Mouse (Mus musculus): ENCODE results near the gene Plekha7.

Gene Plekha7

DNA sequence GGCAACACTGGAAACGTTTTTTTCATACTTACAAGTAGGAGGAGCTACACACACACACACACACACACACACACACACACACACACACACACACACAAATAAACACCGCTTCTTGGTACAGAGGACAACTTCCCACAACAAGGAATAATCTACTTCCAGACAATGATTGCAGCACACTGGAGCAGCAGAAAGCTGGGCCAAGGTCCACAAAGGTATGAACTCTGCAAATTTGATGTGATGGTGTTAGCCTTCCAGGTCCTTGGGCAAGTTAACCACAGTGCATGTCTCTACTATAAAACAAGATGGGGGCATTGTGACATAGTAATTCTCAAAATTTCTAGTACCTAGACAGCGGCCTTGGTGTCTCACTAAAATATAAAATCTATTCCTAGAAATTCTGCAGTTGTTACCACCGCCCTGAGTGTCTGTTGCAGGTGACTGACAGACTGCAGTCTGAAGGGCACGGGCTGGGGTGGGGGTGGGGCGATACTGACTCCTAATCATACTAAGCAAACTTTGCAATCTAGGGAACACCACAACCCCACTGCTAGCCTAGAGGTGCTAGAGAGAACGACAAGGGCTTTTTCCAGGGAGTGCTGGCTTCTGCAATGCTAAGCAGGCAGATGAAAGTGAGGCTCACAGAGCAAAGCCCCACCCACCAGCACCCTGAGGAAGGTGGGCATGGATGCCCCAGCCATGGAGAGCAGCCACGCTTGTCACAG, 85.7 kb downstream of the Plekha7 start:
- DNase-seq (ENCODE audit: low read depth, low spot score) = no peak

DNA sequence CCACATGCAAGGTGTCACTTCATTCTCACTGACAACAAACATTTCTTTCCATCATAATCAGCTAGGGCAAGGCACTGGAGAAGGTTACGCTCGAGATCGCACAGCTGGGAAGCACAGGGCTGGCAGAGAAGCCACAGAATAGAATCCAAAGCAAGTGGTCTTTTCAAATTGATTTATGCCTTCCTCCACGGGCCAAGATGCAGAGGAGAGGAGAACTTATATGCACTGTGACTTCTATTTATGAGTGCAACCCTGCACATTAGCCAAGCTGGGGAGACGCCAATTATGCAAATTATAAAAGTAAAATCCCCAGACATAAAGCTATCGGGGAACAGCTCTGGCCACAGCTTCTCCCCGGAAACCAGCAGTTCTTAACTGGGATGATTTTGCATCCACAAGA, 86.3 kb downstream of the Plekha7 start:
- DNase-seq (ENCODE audit: low read depth, low spot score) = no peak

DNA sequence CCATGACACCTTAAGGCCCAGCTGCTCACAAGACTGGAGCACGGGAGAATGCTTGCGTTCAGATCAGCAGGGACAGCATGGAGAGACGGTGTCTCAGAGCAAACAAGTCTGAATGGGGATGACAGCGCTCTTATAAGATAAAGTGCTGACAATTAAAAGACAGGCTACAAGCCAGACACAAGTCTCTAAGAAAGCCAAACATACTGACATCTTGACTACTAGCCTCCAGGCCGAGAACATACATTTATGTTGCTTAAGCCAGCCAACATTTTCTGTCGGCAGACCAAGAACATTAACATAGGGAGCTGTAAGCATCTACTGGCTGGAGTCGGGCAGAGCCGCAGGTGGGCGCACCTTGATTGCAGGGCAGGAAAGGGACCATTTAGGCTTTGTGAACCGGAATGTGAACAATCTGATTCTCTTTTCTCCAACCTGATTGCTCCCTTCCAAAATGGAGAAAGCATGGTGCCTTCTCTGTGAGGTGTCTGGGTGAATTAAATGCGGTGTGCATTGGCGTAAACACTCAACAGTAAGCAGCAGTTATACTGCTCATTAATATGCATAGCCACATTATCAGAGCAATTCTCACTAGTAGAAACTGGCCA, 88.0 kb downstream of the Plekha7 start:
- no peak for DNase-seq (ENCODE audit: low read depth, low spot score)

DNA sequence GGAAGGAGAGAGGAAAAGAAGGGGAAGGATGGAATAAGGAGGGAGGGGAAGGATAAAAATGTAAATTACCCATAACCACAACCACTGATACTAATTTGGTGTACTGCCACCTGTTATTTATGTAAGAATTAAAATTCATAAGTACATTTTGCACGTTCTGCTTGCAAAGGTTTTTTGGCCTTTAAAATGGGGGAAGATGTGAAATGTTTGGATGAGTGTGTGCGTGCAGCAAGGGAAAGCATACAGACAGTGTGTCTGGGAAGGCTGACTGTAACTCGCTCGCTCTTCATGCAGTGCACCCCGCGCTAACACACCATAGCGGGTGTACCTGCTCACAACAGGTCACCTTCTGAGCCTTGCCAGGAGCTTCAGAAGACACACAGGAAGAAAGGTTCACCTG, 90.4 kb downstream of the Plekha7 start:
- peak; percentile 60 for DNase-seq (ENCODE audit: low read depth, low spot score)

DNA sequence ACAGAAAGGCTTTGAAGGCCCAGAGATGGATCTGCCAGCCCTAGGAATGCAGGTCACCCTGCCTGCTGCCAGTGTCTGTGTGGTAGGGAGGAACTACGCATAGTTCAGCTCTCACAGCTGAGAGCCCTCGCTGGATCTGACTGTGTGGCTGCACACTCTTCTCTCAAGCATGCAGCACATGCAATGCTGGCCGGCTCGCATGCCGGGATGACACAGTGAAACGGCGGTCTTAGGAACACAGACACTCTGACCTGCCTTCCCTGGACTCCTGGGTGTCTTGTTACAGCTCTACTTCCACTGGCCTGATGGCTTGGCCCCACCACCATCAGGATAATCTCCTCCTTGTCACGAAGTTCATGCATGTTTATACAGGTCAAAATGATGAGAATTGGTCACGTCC, 96.3 kb downstream of the Plekha7 start:
- no peak for DNase-seq (ENCODE audit: low read depth, low spot score)

DNA sequence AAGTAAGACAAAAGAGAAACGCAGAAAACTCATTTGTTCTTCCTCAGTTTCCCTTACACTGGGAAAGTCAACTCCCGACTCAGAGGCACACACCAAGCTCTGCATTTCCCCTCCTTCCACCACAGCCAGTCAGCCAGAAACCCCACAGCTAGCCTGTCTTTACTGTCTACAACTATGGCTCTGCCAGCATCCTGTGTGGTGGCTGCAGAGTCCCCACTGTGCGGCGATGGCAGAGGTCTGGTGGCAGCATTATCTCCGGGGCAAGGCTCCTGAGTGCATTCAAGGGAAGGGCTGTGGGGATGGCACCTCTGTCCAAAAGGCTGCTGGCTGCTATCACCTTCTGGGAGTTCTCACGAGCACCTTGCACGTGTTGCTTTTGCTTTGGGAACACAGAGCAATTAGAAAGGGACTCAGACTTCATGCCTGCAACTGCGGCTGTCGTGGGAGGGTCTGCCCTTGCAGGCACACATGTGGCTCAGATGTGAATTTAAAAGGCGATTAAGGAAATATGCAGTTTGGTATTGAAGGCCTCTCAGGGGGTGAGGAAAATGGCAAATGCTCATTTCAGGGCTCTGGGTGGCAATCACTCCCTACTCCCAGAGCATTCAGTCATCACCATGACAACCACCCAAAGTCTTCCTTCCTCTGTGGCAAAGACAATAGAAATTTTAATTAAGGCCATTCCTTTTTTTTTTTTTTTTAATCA, 98.1 kb downstream of the Plekha7 start:
- no peak for DNase-seq (ENCODE audit: low read depth, low spot score)

DNA sequence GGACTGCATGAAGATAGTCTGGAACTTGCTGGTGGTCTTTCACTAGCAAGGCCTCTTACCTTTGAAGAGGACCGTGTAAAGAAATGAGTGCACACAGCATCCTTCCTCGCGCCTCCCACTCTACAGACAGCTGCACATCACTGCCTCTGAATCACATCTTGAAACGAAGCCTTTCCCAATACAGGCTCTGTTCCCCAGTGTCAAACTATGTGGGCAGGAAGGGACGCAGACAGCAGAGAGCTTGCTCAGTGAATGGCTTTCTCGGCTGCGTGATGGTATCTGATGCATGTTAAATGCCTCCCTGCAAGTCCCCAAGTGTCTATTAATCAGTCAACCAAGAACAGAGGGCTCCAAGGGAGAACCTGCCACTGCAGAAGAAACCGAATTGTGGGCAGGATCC, 99.3 kb downstream of the Plekha7 start:
- DNase-seq (ENCODE audit: low read depth, low spot score) = no peak

DNA sequence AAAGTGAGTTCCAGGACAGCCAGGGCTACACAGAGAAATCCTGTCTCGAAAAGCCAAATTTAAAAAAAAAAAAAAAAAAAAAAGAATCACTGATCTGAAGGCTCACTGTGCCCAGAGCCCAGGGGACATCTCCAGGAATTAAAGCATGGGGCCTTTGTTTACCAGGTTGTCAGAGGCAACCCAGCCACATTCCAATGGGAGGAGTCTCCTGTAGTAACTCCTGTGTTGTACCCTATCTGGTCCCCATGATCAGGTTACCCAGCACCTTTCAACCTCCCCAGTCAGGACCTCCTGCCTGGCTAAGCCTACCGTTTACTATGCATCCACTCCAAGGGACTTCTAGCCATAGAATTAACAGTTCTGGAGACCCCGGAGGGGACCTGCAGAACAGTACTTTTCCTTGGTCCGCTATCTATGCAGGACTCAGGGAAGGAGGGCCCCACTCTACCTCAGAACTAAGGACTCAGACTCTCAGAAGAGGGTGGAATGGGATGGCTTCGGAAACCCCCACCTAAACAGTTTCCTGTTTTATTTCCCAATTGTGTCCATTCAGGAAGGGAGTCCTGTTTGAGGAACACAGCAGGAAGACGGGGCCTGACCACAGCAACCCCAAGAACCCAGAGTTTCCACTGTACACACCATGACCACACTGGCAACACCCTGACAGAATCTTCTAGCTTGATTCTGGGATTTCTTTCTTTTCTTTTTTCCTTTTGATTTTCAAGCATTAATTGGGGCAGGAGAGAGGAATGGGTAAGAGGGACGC, 101.2 kb downstream of the Plekha7 start:
- DNase-seq (ENCODE audit: low read depth, low spot score) = no peak

DNA sequence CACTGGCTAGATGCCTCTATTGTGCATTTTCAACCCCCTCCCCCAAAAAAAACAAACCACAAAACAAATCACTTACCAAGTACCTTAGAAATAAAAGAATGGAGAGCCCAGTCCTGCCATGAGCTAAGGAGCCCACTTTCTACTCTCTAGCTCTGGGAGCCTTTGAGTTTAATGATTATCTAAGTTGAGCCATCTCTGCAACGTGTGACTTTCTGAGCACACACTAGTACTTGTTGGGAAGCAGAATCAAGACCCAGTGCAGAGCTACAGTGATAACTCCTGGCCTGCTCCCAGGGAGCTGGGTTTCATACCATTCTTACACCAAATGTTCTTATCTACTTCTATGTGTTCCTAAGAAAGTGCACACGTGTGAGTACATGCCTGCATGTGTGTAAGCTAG, 102.7 kb downstream of the Plekha7 start:
- DNase-seq (ENCODE audit: low read depth, low spot score) = no peak

DNA sequence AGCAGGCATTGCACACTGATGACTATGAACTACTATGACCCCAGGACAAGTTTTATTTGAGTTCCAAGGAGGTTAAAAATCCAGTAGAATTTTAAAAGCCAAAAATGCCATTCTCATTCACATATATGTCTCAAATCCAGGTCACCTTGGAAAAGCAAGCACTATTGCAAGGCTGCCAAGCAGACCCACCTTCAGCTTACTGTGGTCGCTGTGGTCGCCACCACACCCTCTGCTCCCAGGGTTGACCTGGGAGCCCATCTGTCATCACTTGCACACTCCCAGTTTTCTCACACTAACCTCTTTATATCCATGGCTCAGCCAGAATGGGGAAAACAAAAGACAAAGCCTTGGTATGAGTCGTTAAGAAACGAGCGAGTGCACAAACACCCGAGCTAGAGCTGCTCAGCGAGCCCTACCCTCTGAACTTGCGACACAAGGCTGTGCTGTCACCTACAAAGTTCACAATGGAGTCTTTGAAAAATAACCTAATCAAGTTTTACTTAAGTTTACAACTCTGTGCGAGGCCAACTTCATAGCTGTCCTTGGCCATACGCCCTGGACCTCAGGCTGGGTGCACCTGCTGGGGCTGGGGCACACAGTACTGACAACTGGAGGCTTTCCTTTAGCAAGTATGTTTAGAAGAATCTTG, 106.0 kb downstream of the Plekha7 start:
- no peak for DNase-seq (ENCODE audit: low read depth, low spot score)

DNA sequence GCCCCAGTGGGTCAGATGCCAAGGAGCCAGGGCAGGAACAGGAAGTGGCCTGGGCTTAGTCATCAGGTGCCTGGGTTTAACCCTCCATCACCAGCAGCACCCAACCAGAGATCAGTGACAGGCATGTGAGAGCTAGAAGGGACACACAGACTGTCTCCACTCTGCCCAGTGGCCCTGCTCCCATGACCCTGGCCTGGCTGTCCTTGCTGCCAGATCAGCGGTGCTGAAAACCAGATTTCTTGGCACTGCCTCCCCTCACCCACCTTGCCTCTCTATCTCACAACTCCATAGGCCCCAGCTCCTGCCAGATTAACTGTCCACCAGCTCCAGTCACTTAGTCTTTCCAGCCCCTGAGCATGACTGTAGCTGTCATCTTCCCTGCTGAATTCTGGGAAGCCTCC, 107.2 kb downstream of the Plekha7 start:
- no peak for DNase-seq (ENCODE audit: low read depth, low spot score)

DNA sequence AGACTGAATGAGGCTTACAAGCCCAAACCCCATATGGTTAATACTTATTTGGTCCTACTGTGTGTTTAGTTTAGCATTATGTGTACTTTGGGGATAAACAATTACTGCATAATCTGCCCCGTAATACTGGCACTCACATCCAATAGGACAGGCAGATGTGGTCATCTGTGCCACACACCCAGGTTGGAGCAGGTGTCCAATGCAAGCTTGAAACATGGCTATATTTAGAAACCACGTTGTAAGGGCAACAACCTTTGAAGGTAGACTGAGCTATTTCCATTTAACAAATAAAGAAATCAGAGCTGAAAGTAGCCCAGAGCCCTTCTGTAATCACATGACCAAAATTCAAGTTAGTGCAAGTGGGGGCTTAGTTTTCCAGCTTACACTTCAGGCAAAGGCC, 107.6 kb downstream of the Plekha7 start:
- no peak for DNase-seq (ENCODE audit: low read depth, low spot score)

DNA sequence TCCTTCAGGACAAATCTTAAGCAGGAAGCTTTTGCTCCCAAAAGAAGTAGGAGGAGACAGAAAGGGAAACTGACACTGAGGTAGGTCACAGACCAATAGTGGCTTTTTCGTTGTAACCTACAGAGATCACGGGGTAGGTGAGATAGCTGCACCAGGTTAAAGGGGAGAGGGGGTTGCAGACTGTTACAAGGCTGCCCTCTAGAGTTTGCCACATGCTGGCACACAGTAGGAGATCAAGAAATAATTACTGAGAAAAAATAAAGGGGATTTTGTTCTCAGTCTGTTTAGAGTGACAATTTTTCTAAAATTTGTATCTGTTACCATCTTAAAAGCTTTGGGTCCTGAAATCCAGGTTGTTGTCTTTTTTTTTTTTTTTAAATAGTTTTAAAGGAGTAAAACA, 109.3 kb downstream of the Plekha7 start:
- DNase-seq (ENCODE audit: low read depth, low spot score) = no peak

DNA sequence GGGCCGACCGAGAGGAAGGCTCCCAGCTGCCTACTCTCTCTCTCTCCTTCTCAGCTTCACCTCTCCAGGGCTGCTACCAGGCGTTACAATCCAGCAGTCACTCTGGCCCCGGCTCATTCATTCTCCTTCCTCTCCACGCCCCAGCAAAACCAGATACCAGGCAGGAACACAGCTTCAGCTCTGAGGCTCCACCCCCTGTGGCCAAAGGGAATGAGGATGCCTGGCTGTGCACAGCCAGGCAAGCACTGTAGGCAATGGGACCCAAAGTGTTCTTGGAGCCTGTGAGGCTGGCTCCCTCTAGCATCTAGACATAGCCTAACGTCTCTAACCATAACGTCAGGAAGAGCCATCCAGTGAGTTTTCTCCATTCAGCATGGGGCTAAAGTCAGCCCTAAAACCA, 109.8 kb downstream of the Plekha7 start:
- no peak for DNase-seq (ENCODE audit: low read depth, low spot score)

DNA sequence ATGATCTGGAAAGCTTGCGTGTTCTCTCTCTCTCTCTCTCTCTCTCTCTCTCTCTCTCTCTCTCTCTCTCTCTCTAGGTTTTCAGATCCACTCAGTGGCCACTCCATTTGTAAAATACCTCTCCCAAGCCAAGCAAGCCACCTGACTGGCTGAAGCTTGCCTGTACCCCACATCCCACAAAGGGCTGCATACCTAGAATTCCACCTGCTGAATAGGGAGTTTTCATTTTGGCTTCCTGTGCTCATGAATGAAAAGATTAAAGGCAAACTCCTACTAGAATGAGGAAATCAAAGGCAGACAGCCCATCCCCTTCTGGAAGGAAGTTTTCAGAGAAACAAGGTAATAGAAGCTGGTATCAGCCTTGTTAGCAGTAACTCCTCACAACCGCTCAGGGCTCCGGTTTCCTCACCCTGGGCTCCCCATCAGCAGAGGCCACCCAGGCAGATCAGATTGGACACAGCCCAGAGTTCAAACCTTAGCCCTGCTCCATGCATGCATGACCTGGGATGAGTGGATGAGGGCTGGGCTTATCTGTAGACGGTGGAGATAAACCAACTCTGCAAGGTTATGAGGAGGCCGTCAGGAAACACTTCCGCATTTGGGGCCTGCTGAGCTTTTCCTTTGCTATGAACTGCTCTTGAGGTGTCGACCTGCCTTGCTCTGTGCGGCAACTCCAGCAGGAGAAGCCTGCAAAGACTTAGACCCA, 111.0 kb downstream of the Plekha7 start:
- DNase-seq (ENCODE audit: low read depth, low spot score) = no peak

DNA sequence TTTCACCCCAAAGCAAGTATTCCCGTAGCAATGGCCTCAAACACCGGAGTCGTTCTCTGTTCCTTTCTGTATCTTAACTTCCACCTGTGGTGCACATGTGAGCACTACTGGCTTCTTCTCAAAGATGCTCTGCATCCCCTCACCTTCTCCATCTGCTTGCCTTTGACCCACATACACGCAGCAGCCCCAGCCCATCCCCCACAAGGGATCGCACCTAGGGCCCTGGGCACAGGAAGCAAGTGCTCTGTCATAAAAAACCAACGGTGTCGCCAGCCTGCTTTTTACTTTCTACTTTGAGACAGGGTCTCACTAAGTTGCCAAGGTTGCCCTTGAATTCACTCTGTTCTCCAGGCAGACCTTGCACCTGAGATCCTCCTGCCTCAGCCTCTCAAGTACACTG, 113.2 kb downstream of the Plekha7 start:
- no peak for DNase-seq (ENCODE audit: low read depth, low spot score)

DNA sequence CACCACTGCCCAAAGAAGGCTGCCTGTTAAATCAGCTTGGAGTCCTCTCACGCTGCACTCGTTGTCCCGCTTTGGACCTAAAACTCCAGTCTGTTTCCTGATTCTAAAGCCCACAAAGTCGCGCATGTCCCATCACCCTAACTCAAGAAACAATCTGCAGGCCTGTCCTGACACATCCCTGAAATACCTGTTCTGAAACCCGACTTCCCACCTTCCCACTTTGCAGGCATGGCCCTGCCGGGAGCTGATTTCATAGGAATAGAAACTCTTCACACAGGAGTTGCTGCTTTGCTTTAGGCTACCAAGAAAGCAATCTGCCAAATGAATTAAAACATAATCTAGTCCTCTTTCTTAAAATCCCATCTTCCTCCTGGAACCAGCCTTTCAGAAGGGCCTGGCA, 115.2 kb downstream of the Plekha7 start:
- DNase-seq (ENCODE audit: low read depth, low spot score) = no peak

DNA sequence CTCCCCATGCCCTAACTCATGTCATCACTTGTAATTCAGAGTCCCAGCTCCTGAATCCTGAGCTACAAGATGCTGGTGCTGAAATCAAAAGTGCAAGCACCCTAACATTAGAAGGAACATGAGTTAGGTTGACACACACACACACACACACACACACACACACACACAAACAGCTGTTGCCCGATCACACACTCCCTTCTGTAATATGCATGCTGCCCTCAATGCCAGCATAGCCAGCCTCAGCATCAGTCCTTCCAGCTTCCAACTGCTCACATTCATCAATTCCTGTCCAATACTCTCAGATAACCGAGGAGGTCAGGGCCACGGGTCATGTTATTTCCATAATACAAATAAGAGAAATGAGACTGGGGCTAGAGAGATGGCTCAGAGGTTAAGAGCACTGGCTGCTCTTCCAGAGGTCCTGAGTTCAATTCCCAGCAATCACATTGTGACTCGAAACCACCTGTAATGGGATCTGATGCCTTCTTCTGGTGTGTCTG, 116.0 kb downstream of the Plekha7 start:
- no peak for DNase-seq (ENCODE audit: low read depth, low spot score)

DNA sequence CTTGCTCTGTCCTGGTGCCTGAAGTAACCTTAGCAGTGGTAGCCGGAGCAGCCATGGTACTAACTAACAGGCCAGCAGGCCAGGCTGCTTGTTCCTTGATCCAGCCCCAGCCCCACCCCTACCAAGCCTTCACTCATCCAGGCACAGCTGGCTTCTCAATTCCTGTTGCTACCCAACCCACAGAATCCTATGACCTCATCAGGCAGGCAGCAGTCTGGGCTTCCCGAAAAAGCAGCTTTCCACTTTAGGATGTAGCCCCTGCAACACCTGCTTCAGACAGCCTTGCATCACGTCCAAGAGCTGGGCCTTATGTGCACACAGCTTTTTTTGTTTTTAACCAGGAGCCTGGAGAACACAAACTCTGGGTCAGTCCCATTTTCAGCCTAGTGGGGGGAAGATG, 117.0 kb downstream of the Plekha7 start:
- DNase-seq (ENCODE audit: low read depth, low spot score) = peak; percentile 83

DNA sequence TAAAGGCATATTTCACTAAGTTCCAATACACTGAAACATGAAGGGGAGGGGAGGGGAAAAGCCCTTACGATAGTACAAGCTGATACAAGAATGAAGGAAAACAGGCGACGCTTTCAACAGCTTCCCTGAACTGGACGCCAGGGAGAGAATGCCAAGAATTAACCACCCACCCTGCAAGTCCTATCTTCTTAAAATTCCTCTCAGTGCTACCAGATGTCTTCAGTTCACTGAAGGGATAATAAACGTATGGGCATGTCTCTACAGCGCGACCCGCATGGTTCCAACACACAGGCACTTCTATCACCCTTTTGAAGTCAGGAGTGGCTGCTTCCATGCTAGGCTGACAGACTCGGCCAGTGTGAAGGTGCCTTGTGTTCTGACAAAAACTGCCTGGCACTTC, 118.5 kb downstream of the Plekha7 start:
- DNase-seq (ENCODE audit: low read depth, low spot score) = no peak

DNA sequence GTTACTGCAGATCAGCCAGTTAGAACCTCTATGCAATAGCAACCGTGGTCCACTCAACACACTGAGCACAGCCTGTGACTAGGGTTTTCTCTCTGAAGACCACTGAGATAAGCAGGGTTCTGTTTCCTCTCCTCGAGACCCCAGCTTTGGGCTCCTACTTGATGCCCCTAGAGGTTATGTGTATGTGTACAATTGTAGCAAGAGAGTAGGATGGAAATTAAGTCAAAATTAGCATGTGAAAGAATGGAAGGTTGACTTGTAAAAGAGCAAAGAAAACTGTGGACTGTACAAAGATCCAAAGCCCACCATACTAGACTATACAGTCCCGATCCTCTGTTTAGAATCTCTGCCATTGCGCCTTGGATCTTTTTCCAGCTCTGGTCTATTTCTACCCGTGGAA, 119.8 kb downstream of the Plekha7 start:
- DNase-seq (ENCODE audit: low read depth, low spot score) = no peak

All from telencephalon, adult 2 months (tissue).